Mouse (Mus musculus) cortical plate, adult 2 months (tissue): Measurements from ENCODE around the gene Gm29609. TPM values are rescaled to one million over a fixed set of nuclear protein-coding genes. Genes with fewer than 3 reads are reported as not detected.

ENCODE experiments used
- H3K27ac ChIP-seq: fragments of 200-500 bp; 2 replicates; pipeline ENCODE4 v1.5.1; 2012; ENCODE audit warnings: low read length, control low read depth, inconsistent platforms; ENCODE audit not compliant: insufficient read depth
- H3K4me1 ChIP-seq: fragments of 200-500 bp; 2 replicates; pipeline ENCODE4 v1.6.1; 2011; ENCODE audit warnings: low read length; ENCODE audit not compliant: control insufficient read depth, insufficient read depth
- H3K4me3 ChIP-seq: fragments of 200-500 bp; 2 replicates; pipeline ENCODE4 v1.5.1; 2011; ENCODE audit warnings: mild to moderate bottlenecking, low read length, control low read depth; ENCODE audit not compliant: insufficient read depth
- CTCF ChIP-seq: fragments of 200-500 bp; IDR thresholded peaks from 2 replicates; pipeline ENCODE4 v1.5.1; 2011; ENCODE audit warnings: mild to moderate bottlenecking, control low read depth, low read length; ENCODE audit not compliant: insufficient read depth; ENCODE audit errors: extremely low read depth
- POLR2A ChIP-seq: fragments of 200-500 bp; IDR thresholded peaks from 2 replicates; pipeline ENCODE4 v1.6.1; 2011; ENCODE audit warnings: mild to moderate bottlenecking, low read length, control low read depth; ENCODE audit not compliant: insufficient read depth; ENCODE audit errors: extremely low read depth
- polyA plus RNA-seq: library from polyadenylated mRNA; depleted of rRNA; stranded (reverse); fragments of >200 nt; gene quantifications from 2 replicates; pipeline ENCODE4 v1.2.3, GENCODE M21; 2012; rRNA removed

Gm29609 gene
- 2.8 and 3.4 TPM in 2 replicates for polyA plus RNA-seq

DNA sequence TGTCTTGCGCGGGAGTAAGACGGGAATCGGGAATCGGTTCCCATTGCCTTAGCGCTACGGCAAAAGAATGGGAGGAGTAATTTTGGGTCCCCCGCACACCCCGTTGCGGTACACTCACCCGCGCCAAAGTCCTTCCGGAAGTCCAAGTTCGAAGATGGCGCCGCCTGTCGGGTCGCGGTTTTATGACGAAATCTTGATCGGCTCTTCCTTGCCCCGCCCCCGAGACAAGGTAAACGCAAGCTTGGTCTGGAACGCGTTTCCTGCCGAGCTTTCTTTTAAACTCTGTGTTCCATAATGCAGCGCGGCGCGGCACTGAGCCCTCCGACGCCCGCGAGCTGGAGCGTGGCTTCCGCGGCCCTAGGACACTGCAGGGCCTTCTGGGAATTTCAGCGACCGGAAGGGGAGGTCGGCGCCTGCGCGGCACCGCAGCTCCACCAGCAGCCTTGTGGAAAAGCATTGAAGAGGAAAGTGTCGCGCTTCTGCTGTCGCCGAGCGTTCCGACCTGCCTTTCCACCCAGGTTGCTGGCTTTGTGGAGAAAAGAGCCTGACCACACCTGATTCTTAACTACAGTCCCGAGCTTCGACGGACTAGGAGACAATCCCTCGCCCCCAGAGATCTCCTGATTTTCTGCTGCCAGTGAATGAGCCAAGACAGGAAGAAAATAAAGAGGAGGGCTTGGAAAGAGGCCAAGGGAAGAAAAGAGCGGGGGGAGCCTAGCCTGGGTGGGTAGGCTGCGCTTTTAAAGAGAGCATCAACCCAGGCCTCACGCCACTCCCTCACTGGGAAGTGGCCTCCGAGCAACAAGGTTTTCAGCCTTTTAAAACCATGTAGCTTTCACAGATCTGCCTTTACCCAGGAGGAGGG, at the start of gene Gm29609, which contains the start of gene Gtf3c2:
TSS of gene Gm29609 (minus strand) at position 146 of the 865 bp plus-strand sequence.
TSS of gene Gtf3c2 (minus strand) at position 379 of the 865 bp plus-strand sequence.
- Histone ChIP-seq H3K27ac (peak within 1 kb of the TSS; percentile 58), H3K4me1 (no peaks in the 10 kb centered on the region), H3K4me3 (peak within 1 kb of the TSS; percentile 93)
- TF ChIP-seq CTCF: no peak
- TF ChIP-seq POLR2A: peak; percentile 92; the same call in 1 of the 2 replicates

DNA sequence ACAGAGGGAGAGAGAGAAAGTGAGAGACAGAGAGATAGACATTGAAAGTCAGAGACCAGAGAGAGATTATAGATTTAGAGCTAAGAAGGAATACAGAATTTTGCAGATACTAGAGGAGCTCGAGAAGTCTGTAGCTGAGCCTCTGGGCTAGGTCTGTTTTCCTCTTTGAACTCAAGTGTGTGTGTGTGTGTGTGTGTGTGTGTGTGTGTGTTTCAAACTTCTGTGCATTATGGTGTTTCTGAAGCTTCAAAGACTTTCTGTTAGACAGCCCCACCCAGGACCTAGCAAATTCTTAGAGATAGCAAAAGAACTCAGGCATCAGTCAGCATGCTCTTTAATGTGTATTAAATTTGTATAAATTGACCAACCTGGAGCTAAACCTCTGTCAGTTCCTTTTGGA, 46.9 kb upstream of the Gm29609 start:
- TF ChIP-seq CTCF (no peak), POLR2A (no peak)
- Histone ChIP-seq H3K27ac (no peak overlapping the region), H3K4me1 (no peaks in the 10 kb centered on the region), H3K4me3 (no peak overlapping the region)

DNA sequence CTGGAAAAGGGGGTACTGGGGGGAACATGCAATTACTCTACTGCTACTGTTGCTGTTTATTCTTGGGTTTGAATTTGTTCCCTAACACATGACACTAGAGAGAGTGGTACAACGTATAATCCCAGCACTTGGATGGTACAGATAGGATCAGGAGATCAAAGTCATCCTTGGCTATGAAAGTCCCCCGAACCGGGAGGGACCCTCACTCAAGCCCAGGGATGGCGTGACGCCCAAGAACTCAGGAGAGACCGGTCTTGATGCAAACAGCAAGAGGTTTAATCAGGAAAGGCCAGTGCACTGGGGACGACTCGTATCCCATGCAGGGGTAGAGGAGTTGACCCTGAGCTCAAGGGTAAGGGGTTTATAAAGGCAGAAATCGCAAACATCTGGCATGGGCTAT, 43.0 kb upstream of the Gm29609 start:
- no peak overlapping the region for H3K27ac ChIP-seq
- 0 out of 2 replicates have a peak, but pooled peaks cover 1% of the 10 kb centered on the region for H3K4me1 ChIP-seq
- TF ChIP-seq POLR2A (no peak), CTCF (no peak)
- no peak overlapping the region for H3K4me3 ChIP-seq

DNA sequence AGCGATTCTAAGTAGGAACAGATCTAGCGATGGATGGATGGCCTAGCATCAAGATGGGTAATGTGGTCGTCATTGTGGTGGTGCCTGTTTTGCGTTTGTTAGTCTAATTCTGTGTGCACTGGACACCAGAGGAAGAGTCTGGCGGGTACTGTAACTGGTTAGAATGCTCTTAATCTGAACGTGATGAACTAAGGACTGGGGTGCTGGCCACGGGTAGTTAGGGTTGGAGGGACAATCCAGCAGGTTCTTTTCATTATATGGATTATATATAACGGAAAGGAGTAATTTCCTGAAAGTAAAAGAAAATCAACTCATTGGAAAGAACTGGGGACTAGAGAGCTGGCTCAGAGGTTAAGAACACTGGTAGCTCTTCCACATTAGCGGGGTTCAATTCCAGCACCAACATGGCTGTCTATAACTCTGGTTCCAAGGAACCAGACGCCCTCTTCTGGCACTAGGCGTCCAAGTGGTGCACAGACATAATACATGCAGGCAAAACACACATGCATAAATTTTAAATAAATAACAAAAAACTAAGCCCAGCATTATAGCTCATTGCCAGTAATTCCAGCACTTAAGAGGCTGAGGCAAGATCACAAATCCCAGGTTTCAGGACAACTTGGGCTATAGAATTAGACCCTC, 41.7 kb upstream of the Gm29609 start:
- Histone ChIP-seq H3K4me3 (peak overlapping the region; percentile 76), H3K4me1 (0 out of 2 replicates have a peak, but pooled peaks cover 1% of the 10 kb centered on the region)
- TF ChIP-seq POLR2A (no peak), CTCF (peak; percentile 29; the same call in 1 of the 2 replicates)

DNA sequence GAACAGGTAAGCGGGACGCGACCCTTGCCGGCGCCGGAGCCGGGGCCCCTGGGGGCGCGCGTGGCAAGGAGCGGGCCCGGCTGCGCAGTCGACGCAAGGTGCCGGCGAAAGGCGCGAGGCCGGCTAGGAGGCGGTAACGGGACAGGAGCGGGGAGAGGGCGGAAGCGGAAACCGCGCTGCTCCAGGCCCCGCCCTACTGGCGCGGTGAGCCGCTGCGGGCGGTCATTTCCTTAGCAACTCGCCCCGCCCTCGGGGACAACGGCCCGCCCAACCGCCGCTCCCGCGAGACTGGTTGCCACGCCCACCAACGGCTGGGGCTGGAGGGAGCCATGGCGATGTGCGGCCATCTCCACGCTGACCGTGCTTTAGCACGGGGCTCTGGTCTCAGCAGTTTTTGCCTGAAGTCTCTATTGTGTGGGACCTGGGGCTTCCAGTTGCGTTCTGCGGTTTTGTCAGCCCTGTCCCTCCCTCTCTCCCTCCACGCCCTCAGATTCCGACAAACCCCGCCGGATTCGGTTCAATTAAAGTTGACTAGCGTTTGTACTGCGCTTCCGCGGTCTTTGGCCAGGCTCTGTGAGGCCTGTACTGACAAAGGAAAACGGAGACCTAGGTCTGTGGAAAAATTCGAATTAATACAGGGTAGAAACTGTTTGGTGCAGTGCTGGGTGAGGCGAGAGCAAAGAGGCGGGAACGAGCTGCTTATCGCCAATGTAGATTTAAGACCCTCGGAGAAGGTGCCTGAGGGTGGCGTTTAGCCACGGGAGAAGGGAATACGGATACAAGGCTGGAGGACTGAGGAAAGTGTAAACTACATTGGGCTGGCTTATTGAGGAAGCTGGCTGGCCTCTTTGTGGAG, 41.0 kb upstream of the Gm29609 start, which contains the start of gene Ppm1g:
TSS of gene Ppm1g (minus strand) at position 240 of the 856 bp plus-strand sequence.
- Histone ChIP-seq H3K4me1 (0 out of 2 replicates have a peak, but pooled peaks cover 1% of the 10 kb centered on the region), H3K27ac (peak within 1 kb of the TSS; percentile 88), H3K4me3 (peak within 1 kb of the TSS; percentile 76)
- no peak for TF ChIP-seq CTCF
- peak; percentile 96 for TF ChIP-seq POLR2A

More for the DNA sequence above, 41.7 kb upstream of the Gm29609 start:
- peak overlapping the region; percentile 4 for H3K27ac ChIP-seq

DNA sequence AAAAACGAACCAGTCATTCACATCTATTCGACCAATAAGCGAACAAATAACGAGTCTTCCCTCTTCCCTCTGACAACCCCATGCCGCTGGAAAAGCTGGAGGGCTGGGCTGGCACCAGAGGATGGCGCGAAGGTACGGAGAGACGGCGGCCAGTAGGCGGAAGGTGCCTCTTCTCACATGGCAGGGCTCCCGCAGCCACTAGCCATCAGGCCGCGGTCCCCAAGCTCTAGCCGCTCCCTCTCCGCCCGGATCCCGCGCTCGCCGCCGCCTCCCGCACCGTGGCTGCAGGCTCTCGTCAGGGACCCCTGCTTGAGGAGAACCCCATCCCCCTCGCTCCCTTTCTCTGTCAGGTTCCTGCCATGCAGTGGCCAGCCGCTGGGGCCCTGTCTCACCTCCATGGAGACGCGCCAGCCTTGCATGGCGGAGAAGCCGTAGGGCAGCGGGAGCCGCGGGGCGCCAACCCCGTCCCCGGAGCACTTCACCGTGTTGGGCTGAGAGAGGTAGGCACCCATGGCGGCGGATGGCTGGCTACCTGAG, 40.3 kb upstream of the Gm29609 start:
- H3K4me1 ChIP-seq: 0 out of 2 replicates have a peak, but pooled peaks cover 1% of the 10 kb centered on the region
- H3K27ac ChIP-seq: peak overlapping the region; percentile 88
- peak overlapping the region; percentile 76 for H3K4me3 ChIP-seq
- TF ChIP-seq POLR2A (no peak; the same call in 1 of the 2 replicates), CTCF (no peak)

DNA sequence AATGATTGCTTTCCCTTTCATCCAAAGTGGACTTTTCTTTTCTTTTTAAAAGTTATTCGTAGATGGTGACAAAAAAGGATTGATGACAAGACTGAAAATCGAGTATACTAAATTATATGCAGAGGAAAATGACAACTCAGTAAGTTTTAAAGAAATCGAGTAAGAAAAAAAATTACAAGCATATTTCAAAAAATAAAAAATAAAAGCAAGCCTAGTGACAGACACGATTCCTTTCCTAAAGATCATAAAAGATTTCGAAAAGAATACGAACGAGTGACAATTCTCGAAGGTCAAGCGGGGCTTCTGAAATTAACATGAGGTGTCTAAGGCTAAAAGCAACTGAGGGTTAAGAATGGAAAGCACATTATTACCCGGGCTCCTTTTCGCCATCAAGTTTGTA, 39.8 kb upstream of the Gm29609 start:
- TF ChIP-seq POLR2A (no peak), CTCF (no peak)
- 0 out of 2 replicates have a peak, but pooled peaks cover 1% of the 10 kb centered on the region for H3K4me1 ChIP-seq
- H3K27ac ChIP-seq: no peak overlapping the region
- peak overlapping the region; percentile 76 for H3K4me3 ChIP-seq

DNA sequence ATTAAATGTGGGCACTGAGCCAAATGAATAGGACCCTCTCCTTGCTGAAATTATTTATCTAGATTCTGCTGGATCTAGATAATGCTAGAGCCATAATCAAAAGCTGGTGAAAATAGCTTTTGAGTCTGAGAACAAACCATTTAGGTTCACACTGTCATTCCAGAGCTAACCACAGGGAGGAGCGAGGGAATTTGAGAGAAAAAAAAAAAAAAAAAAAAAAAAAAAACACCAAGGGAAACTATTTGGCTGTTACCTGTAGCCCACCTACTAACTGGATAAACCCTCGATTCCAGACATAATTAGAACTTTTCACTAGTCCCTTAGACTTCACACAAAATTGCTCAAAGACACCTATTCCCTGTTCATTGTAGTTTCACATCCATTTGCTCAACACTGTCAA, 39.4 kb upstream of the Gm29609 start:
- TF ChIP-seq CTCF (no peak), POLR2A (no peak)
- H3K27ac ChIP-seq: no peak overlapping the region
- H3K4me3 ChIP-seq: peak overlapping the region; percentile 76; the same call in 1 of the 2 replicates
- 0 out of 2 replicates have a peak, but pooled peaks cover 1% of the 10 kb centered on the region for H3K4me1 ChIP-seq
